Mouse (Mus musculus) CH12.LX (cell line): ENCODE measurements around the gene Dbndd2.

Experiments
- CHD1 ChIP-seq: IDR thresholded peaks from 2 replicates; pipeline ENCODE4 v1.6.1; 2012; ENCODE audit warnings: low read depth, low read length, improper control_type of control experiment, inconsistent platforms
- CHD2 ChIP-seq: IDR thresholded peaks from 2 replicates; pipeline ENCODE4 v1.6.1; 2011; ENCODE audit warnings: low read length, improper control_type of control experiment
- CTCF ChIP-seq, 2 experiments: IDR thresholded peaks in 1 of 2; conservative IDR thresholded peaks in 1 of 2; 2 replicates each; pipeline ENCODE4 v1.5.1; 2011 to 2012; ENCODE audit warnings: low read depth in 2 of 2, low read length in 2 of 2, improper control_type of control experiment in 1 of 2, inconsistent platforms in 1 of 2, mild to moderate bottlenecking in 1 of 2, moderate library complexity in 1 of 2
- EP300 ChIP-seq: IDR thresholded peaks from 2 replicates; pipeline ENCODE4 v1.6.1; 2011; ENCODE audit warnings: low read length, improper control_type of control experiment
- HCFC1 ChIP-seq: IDR thresholded peaks from 2 replicates; pipeline ENCODE4 v1.6.1; 2012; ENCODE audit warnings: low read depth, mild to moderate bottlenecking, inconsistent platforms, low read length, improper control_type of control experiment
- JUND ChIP-seq: conservative IDR thresholded peaks from 2 replicates; pipeline ENCODE4 v1.6.1; 2011; ENCODE audit warnings: low read depth, low read length, improper control_type of control experiment
- MEF2A ChIP-seq: IDR thresholded peaks from 2 replicates; pipeline ENCODE4 v1.6.1; 2014; ENCODE audit warnings: low read depth, mild to moderate bottlenecking, inconsistent platforms, low read length, improper control_type of control experiment, borderline replicate concordance
- MXI1 ChIP-seq: IDR thresholded peaks from 2 replicates; pipeline ENCODE4 v1.6.1; 2011; ENCODE audit warnings: mild to moderate bottlenecking, low read depth, low read length, improper control_type of control experiment
- NELFE ChIP-seq: IDR thresholded peaks from 2 replicates; pipeline ENCODE4 v1.6.1; 2011; ENCODE audit warnings: low read depth, low read length, improper control_type of control experiment
- POLR2A ChIP-seq: IDR thresholded peaks from 2 replicates; pipeline ENCODE4 v1.6.1; 2011; ENCODE audit warnings: low read depth, mild to moderate bottlenecking, improper control_type of control experiment, low read length
- RAD21 ChIP-seq: IDR thresholded peaks from 2 replicates; pipeline ENCODE4 v1.6.1; 2011; ENCODE audit warnings: low read depth, mild to moderate bottlenecking, low read length, improper control_type of control experiment, moderate library complexity
- RCOR1 ChIP-seq: conservative IDR thresholded peaks from 2 replicates; pipeline ENCODE4 v1.6.1; 2012; ENCODE audit warnings: low read depth, mild to moderate bottlenecking, inconsistent platforms, low read length, improper control_type of control experiment
- ZNF384 ChIP-seq: IDR thresholded peaks from 2 replicates; pipeline ENCODE4 v1.6.1; 2012; ENCODE audit warnings: low read depth, low read length, improper control_type of control experiment, inconsistent platforms

GRCm38 (mm10) chr2:164442315-164443050 is 43.4 kb upstream of the Dbndd2 start:
- TF ChIP-seq CTCF (conservative IDR thresholded peaks at IDR 0.05 in 1 of 2, IDR thresholded peaks at IDR 0.05 in 1 of 2; ENCODE audit: low read depth in 2 of 2, low read length in 2 of 2): no peak
- no peak; the same call in 1 of the 2 replicates for TF ChIP-seq MXI1
- TF ChIP-seq POLR2A: no peak
- TF ChIP-seq NELFE: no peak
- no peak for TF ChIP-seq JUND
- TF ChIP-seq HCFC1: no peak
- TF ChIP-seq CHD2: no peak
- TF ChIP-seq MEF2A: no peak
- no peak for TF ChIP-seq CHD1
- TF ChIP-seq RAD21: no peak
- no peak for TF ChIP-seq EP300
- no peak for TF ChIP-seq ZNF384
- TF ChIP-seq RCOR1: no peak
